Mouse (Mus musculus): ENCODE results near the gene Txnip.
"Not testable (repeated sequence)": the region's sequence is repeated elsewhere in the genome, so short reads cannot be mapped to it uniquely, and the experiment has no call there.

Txnip gene

DNA sequence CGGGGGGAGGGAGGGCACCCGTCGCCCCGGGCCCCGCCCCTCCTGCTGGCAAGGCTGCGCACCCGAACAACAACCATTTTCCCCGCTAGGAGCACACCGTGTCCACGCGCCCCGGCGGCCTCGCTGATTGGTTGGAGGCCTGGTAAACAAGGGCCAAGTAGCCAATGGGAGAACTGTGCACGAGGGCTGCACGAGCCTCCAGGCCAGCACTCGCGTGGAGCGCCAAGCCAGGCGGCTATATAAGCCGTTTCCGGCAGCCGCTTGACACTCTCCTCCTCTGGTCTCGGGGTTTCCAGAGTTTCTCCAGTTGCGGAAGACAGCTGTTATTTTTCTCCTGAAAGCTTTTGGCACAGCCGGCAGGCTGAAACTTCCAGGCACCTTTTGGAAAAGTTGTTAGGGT, at the start of gene Txnip:
Gene Txnip, plus strand, starts transcription at position 264 of the 400 bp plus-strand sequence.
- DNase-seq (ENCODE audit: low spot score) = peak; percentile 99

DNA sequence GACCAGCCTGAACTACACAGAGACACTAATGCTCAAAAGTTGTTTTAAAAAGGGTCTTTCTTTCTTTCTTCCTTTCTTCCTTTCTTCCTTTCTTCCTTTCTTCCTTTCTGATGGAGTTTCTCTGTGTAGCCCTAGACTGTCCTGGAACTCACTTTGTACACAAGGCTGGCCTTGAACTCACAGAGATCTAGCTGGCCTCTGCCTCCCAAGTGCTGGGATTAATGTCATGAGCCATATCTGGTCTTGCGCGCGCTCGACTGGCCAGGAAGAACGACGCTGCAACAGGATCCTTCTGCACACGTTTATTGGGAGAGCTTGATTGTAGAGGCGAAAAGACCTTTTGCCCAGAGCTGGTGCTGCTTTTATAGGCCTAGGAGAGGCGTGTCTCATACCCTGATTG, 49.8 kb upstream of the Txnip start:
- not testable (repeated sequence) for DNase-seq (ENCODE audit: low spot score)

DNA sequence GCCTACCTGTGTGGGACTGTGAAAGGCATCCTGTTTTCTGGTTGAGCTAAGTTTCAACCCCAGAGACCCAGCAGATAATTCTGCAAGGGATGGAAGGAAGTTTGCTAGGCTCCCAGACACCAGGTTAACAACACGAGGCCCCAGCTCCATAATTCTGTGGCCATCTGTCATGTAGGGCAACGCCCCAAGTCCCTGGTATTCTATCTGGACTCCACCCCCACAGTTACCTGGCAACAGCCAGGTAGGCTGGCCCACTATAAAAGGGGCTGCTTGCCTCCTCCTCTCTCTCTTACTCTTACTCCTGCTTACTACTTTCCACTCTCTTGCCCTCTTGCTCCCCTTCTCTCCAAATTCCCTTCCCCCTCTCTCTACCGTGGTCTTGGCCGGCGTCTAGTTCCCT, 37.6 kb upstream of the Txnip start:
- DNase-seq (ENCODE audit: low spot score) = no peak

DNA sequence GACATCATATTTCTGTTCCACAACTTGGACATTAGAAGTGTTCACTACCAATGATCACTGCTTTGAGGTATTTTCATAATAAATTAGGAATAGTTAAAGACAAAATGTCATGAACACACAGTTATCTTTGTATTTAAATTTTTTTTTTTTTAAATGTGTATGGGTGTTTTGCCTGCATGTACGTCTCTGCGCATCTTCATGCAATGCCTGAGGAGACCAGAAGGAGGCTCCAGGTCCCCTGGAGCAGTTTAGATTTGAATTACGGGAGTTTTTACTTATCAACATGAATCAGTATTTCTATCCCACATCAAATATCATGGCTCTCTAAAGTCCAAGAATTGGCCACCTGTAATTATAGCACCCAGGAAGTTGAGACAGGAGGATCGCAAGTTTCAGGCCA, 35.6 kb upstream of the Txnip start:
- peak; percentile 41 for DNase-seq (ENCODE audit: low spot score)

DNA sequence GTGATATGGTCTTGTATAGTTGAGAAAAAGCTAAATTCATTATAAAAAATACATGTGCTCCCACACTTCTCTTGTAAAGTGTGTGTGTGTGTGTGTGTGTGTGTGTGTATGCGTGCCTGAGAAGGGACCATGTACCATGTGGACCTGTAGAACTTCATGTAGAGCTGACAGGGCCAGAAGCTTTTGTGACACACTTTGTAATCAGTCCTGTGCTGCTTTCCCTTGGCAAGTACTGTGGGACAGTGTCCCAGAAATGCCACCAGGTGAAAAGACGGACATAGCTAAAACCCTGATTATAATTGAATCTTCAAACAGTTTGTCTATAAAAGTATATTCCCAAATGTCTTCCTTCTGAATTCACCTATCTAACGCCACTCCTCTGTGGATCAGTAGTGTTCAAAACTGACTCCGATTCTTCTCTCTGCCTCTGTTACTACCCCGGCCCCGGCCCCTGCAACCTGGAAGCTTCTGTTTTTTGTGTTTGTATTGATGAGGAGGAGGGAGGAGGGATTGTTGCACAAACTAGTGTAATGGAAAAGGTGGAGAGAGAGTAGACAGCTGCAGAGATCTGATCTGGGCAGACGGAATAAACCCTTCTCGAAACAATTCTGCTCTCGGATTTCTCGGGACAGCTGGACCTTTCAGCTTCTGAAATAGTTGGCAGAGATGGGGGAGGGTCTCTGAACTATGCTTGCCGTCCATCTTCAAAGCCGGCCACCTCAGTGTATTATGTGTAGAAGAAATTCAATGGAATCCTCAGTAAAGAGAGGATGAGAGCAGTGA, 33.5 kb upstream of the Txnip start:
- no peak for DNase-seq (ENCODE audit: low spot score)

DNA sequence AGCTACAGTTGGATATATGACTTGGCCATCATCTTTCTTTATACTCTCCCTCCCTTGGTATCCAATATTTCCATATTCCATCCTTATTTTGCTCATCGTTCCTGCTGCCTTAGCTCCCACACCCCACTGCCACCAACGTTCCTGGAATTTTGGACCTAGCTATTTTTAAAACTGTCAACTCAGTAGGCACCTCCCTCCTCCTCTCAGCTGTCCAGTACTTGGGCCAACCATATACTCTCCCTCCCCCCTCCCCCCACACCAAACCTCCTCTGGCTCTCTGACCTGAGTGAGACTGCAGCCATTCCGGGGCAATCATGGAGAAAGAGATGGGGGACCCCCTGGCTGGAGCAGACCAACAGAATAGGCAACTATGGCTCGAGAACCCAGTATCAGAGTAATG, 32.8 kb upstream of the Txnip start, which contains the start of gene Hfe2:
Gene Hfe2, plus strand, starts transcription at position 259 of the 400 bp plus-strand sequence.
- no peak for DNase-seq (ENCODE audit: low spot score)

DNA sequence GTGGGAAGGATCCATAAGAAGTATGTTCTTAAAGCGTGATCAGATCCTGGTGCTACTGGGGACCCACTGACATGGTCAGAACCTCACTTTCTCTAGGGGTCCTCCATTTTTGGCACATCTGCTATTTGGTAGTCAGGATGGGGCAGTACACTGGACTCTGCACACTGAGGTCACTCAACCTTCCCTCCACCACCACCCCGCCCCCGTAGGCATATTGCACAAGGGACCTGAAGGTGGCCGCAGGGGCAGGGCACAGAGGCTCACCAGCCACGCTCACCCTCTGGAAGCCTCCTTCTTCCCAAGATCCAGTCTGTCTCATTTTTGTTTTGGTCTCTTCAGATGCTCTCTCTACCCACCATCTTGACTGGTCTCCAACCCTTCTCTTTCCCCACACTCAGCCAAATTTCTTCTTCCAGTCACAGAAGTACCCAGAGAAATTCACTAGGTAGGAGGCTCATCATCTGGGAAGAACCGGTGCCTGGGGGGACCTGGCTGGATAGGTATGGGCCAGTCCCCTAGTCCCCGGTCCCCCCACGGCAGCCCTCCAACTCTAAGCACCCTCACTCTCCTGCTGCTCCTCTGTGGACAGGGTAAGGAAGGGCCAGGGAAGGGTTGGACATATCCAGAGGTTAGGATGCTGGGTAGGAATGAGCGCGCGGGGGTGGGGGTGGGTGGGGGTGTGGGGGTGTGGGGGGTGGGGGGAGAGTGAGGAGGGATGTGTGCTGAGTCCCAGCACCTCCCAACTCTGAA, 31.6 kb upstream of the Txnip start:
- DNase-seq (ENCODE audit: low spot score) = no peak

DNA sequence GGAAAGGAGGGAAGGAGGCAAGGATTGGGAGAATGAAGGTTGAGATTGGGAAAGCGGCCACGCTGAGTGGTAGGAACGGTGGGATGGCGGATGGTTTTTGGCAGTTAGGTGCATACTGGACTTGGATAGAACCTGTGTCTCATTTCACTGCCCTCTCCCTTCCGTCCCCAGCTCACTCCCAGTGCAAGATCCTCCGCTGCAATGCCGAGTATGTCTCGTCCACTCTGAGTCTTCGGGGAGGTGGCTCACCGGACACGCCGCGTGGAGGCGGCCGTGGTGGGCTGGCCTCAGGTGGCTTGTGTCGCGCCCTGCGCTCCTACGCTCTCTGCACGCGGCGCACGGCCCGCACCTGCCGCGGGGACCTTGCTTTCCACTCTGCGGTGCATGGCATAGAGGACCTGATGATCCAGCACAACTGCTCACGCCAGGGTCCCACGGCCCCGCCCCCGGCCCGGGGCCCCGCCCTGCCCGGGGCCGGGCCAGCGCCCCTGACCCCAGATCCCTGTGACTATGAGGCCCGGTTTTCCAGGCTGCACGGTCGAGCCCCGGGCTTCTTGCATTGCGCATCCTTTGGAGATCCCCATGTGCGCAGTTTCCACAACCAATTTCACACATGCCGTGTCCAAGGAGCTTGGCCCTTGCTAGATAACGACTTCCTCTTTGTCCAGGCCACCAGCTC, 30.8 kb upstream of the Txnip start:
- DNase-seq (ENCODE audit: low spot score) = no peak

DNA sequence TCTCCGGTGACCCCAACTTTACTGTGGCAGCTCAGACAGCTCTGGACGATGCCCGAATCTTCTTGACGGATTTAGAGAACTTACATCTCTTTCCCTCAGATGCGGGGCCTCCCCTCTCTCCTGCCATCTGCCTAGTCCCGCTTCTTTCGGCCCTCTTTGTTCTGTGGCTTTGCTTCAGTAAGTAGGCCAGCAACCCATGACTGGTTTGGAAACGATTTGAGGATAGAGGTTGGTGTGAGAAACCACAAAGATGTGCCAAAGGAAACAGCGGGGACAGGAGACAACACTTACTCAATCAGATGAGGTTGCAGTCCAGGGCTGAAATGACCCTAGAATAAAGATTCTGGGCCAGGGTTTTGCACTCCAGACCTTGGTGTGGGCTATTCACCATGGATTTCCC, 29.3 kb upstream of the Txnip start:
- no peak for DNase-seq (ENCODE audit: low spot score)

DNA sequence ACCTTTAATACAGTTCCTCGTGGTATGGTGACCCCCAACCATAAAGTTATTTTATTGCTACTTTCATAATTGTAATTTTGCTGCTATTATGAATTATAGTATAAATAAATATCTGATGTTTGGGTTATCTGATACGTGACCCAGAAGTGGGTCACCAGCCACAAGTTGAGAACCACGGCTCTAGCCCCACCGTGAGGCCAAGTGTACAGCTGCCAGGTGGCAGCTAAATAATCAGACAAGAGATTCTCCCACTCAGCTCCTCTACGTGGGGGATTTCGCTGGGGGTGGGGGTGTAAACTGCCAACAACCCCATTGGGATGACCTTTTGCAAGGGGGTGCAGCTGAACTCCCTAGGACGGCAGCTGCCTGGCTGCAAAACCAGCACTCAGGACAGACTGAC, 25.7 kb upstream of the Txnip start:
- no peak for DNase-seq (ENCODE audit: low spot score)

DNA sequence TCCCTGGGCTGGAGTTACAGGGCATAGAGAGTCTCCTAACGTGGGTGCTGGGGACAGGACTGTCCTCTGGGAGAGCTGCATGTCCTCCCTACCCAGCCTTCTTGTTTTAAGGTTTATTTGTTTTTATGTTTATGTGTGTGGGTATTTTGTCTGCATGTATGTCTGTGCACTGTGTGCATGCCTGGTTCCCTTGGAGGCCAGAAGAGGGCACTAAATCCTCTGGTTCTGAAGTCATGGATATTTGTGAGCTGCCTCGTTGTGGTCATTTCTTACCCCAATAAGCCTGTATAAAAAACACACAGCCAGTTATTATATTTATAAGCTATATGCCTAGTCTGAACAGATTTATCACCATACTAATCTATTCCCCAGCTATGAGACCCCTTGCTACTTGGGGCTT, 23.5 kb upstream of the Txnip start:
- DNase-seq (ENCODE audit: low spot score) = no peak

DNA sequence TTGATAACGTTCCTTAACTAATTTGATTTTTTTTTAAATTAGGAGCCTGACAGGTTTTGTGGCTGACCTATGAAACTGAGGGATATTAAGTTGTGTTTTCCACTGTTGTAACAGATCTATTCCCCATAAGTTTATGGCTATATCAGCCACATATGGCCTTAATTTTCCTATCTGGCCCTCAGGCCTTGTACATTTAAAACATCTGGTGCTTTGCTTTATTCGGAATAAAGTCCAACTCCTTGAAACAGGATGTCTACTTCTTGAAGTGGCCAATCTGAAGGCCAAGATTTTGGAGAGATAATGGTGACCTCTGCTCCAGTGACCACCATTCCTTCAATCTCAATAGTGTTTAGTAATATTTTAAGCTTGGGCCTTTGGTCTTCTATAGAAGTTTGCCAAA, 18.4 kb upstream of the Txnip start:
- DNase-seq (ENCODE audit: low spot score) = no peak

DNA sequence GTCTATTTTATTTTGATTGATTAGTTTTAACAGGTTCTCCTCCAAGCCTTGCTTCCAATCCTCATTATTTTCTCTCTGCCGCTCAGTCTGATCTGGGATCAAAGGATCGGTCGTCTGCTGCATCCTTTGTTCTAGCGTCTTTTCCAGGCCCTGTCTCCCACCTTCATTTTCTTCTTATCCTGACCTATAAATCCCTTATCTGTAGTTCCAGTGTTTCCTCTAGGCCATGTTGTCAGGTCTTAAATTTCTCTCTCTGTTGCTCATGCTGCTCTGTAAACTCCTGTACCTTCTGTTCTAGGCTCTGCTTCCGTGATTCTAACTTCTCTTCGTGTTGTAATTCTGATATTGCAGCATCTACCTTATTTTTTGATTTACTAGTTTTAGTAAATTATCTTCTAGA, 17.0 kb upstream of the Txnip start:
- no peak for DNase-seq (ENCODE audit: low spot score)

DNA sequence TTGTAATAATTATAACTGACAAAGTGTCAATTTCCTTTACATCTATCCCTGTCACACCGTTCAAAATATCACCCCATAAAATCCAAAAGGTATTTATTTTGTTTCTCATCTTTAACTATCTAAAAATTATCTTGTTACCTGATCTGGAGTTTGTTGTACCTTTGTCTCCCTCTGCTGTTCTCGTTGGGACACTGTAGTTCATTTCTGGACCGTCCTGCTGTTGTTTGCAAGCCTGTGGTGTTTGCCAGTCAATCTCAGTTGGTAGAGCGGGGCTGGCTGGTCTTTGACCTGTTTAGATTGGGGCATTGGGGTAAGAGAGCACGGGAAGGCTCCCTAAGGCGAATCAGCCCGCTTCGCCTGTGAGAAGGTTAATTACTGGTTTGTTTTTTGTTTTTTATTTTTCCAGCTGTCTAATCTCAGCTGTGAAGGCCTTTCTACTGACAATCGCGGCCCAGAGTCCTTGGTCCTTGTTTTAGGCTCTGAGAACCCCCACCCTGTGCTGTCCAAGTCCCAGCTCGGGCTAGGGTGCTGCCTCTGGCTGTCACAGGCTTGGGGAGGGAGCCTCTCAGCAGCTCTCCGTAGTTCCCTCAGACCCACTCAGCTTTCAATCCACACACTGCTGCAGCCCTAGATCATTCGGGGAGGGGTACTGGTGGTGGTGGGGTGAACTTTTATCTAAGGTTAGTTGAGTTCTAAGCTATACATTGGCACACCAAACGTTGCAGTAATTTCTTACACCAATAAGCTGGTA, 16.3 kb upstream of the Txnip start:
- no peak for DNase-seq (ENCODE audit: low spot score)

DNA sequence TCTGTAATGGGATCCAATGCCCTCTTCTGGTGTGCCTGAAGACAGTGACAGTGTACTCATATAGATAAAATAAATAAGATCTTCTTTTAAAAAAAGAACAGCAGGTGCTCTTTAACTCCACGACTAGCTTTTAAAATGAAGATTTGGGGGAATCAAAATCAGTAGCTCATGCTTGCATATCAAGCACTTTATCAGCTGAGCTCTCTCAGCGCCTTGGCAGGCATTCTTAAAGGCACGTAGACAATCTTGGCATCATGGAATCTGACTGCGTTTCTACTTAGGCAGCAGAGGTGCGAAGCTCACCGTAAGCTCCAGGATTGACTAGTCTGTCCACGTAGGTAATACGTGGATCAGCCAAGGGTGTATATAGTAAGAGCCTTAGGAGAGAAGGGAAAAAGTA, 15.2 kb upstream of the Txnip start:
- no peak for DNase-seq (ENCODE audit: low spot score)

DNA sequence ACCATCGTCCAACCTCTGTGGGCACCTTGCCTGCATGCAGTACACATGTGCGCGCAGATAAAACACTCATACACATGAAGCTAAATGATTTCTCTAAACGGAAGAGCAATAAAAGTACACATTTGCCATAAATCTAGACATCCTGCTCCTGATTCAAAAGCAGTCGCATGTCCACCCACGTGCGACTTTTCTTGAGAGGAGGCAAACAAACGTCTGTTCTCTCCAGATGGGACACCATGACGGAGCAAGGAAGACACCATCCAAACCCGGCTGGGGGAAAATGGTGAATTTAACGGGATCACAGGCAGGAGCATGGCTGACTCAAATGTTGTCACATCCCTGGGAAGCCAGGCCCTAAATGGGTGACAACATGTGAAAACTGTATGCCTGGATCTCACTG, 14.4 kb upstream of the Txnip start:
- no peak for DNase-seq (ENCODE audit: low spot score)

DNA sequence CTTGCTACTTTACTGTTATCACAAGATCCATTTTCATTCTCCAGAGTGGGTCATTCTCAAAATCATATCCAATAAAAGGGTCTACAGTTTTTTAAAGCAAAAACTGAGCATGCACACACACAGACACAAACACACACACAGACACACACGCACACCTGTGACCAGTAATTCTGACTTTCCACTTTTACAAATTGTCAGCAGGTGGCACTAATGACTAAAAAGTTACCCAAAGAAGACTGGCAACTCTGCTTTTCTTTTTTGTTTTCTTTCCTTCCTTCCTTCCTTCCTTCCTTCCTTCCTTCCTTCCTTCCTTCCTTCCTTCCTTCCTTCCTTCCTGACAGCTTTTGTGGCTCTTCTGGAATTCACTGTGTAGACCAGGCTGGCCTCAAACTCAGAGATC, 12.2 kb upstream of the Txnip start:
- no peak for DNase-seq (ENCODE audit: low spot score)

DNA sequence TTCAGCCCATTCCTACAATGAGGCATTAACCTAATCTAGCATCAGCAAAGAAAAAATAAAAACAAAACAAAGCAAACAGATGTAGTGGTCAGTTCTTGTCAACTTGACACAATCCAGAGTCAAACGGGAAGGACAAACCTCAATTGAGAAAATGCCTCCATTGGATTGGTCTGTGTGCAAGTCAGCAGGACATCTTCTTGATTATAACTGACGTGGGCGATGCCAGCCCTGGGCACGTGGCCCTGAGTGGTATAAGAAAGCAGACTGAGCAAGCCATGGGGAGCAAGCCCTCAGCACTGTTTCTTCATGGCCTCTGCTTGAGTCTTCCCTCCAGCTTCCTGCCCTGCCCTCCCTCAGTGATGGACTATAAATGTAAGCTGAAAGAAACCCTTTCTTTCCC, 10.9 kb upstream of the Txnip start:
- no peak for DNase-seq (ENCODE audit: low spot score)

DNA sequence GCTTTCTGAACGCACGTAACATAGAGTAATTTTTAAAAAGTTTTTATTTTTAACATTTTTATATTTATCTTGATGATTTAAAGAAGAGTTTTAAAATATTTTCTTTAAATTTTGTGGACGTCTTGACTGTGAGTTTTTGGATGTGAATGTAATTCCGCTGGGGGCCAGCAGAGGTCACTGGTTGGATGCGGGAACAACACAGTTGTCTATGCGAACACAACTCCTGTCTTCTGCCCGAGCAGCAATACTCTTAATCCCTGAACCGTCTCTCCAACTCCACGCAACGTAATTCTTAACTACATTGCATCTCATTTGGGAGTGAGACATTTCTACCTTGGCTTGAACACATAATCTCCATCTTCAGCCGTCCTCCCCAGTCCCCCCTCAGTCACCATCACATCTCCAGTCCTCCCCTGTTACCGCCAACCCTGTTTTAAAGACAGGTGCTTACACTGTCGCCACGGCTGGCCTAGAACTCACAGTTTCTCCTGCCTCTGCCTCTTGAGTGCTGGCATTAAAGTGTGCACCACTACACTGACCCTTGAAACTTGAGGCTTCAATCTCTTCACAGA, 10.3 kb upstream of the Txnip start:
- peak; percentile 77 for DNase-seq (ENCODE audit: low spot score)

DNA sequence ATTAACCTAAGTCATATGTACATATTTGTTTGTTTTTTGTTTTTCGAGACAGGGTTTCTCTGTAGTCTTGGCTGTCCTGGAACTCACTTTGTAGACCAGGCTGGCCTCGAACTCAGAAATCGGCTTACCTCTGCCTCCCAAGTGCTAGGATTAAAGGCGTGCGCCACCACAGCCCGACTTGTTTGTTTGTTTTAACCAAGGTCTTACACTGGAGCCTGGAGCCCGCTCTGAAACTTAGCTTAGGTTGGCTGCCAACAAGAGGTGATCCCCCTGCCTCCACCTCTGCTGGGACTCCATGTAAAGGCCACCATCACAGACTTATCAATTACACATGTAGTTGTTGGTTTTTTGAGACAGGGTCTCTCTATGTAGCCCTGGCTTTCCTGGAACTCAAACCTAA, 8.9 kb upstream of the Txnip start:
- DNase-seq (ENCODE audit: low spot score) = no peak

DNA sequence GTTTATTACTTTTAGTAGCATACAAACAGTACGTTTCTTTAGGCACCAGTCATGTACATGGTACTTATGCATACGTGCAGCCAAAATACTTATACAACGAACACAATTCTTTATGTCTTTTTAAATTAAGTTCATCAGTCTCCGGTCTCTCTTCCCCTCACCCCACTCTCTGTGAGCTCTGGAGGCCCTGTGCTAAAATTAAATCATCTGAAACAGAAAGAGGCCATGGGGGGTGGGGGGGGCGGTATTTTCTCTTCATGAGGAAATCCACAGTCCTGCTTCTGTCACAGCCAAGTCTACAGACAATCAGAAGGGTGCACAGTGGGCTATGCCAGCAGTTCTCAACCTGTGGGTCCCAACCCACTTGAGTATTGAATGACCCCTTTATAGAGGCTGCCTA, 8.4 kb upstream of the Txnip start:
- no peak for DNase-seq (ENCODE audit: low spot score)

DNA sequence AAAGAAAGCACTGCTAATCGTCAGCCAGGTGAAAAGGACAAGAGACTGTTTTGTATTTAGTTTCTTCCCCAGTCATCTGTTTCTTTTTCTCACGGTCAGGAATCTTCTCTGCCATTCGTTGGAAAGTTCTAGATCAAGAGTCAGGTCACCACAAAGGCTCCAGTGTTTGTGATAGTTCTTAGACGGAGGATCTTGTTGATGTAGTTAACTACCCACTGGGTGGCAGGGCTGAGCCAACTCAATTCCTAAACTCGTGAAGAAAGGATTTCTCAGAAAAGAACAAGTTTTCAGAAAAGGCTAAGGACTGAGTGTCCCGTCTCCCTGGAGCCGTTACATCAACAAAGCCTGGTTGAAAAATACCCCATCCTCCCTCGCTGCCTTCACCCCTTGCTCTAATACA, 6.6 kb upstream of the Txnip start:
- DNase-seq (ENCODE audit: low spot score) = peak; percentile 73

All from T-cell, adult 2 months (primary cell).